Mouse (Mus musculus) intestine, embryonic 14.5 days (tissue): ENCODE data around the gene Pepd. TPM values are rescaled to one million over a fixed set of nuclear protein-coding genes. Genes with fewer than 3 reads are reported as not detected.

ENCODE experiments used
- ATAC-seq: fragments of 200-750 bp; cut with Nextera tagmentation; replicated peaks from 2 replicates; pipeline ENCODE4 v1.8.0; 2017; ENCODE audit warnings: low read depth, moderate number of reproducible peaks, moderate TSS enrichment, moderate library complexity; ENCODE audit not compliant: low FRiP score, low TSS enrichment
- DNase-seq: peaks from one replicate; pipeline ENCODE4 v3.0.0-alpha.2; 2018; ENCODE audit warnings: low spot score
- H3K27ac ChIP-seq: fragments of 300-500 bp; sonication (generic); 2 replicates; pipeline ENCODE4 v1.5.1; 2014; ENCODE audit warnings: low read depth, mild to moderate bottlenecking, control low read depth
- H3K27me3 ChIP-seq: fragments of 300-500 bp; sonication (generic); replicated peaks from 2 replicates; pipeline ENCODE4 v1.6.1; 2014; ENCODE audit warnings: low read length, control low read depth; ENCODE audit not compliant: control insufficient read depth, insufficient read depth
- H3K36me3 ChIP-seq: fragments of 300-500 bp; sonication (generic); 2 replicates; pipeline ENCODE4 v1.6.1; 2014; ENCODE audit warnings: low read length, control low read depth; ENCODE audit not compliant: control insufficient read depth, insufficient read depth
- H3K4me1 ChIP-seq: fragments of 300-500 bp; sonication (generic); replicated peaks from 2 replicates; pipeline ENCODE4 v1.6.1; 2014; ENCODE audit warnings: low read length, control low read depth, mixed read lengths; ENCODE audit not compliant: control insufficient read depth, insufficient read depth
- H3K4me2 ChIP-seq: fragments of 300-500 bp; sonication (generic); 2 replicates; pipeline ENCODE4 v1.6.1; 2014; ENCODE audit warnings: low read length
- H3K4me3 ChIP-seq: fragments of 300-500 bp; sonication (generic); 2 replicates; pipeline ENCODE4 v1.5.1; 2014; ENCODE audit warnings: low read depth, low read length, control low read depth, mixed read lengths
- H3K9ac ChIP-seq: fragments of 300-500 bp; sonication (generic); 2 replicates; pipeline ENCODE4 v1.6.1; 2014; ENCODE audit warnings: mild to moderate bottlenecking, low read length
- H3K9me3 ChIP-seq: fragments of 300-500 bp; sonication (generic); 2 replicates; pipeline ENCODE4 v1.6.1; 2016; ENCODE audit warnings: low read length, control low read depth; ENCODE audit not compliant: control insufficient read depth
- WGBS: fragments of 180-500 bp; shearing (Covaris S2); extraction: QIAGEN DNeasy Blood & Tissue Kit; methylation state at CpG from one replicate; pipeline ENCODE4 v1.1.7; 2014; 5-methylcytosine and 5-hydroxymethylcytosine counted together
- polyA plus RNA-seq: library from polyadenylated mRNA; unstranded; fragments of >200 nt; fragmentation: Nextera tagmentation; extraction: Ambion mirVana; gene quantifications from 2 replicates; pipeline ENCODE4 v1.2.1, GENCODE M21; 2014

Gene Pepd
- polyA plus RNA-seq, 1 experiment from 2014 or later = 80.3 TPM

DNA sequence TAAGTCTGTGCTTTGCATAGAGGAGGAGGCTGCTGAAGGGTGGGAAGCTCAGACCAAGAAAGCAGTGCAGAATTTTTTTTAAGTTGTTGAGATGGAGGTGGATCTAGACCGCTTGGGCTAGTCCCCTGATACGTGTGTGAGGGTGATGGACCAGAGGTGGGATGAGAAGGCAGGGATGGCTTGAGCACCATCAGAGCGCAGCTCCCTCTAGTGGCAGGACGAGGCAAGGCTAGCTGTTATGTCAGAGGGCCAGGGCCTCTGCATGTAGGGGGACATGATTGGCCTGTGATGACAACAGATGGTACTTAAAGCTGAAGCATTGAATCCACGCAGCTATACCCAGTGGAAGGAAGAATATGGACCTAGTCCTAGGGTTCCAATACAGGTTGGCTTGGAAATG is 7.6 kb downstream of the Pepd start:
- Histone ChIP-seq H3K27me3 (no peaks in the 10 kb centered on the region), H3K36me3 (peaks cover 5% of the 10 kb centered on the region; the same call in 1 of the 2 replicates), H3K4me1 (0 out of 2 replicates have a peak, but pooled peaks cover 5% of the 10 kb centered on the region), H3K9me3 (no peaks in the 10 kb centered on the region), H3K4me3 (no peak overlapping the region), H3K9ac (no peak overlapping the region), H3K4me2 (no peak overlapping the region), H3K27ac (no peak overlapping the region)
- ATAC-seq = no peak
- 50% methylated on average over 5 of the region's 5 CpGs for WGBS
- DNase-seq = no peak

- 80% methylated on average over 5 of the region's 5 CpGs for WGBS
- Histone ChIP-seq H3K9ac (no peak overlapping the region), H3K9me3 (no peaks in the 10 kb centered on the region), H3K27ac (no peak overlapping the region), H3K4me3 (no peak overlapping the region), H3K4me2 (no peak overlapping the region), H3K27me3 (no peaks in the 10 kb centered on the region), H3K4me1 (no peaks in the 10 kb centered on the region; the same call in 1 of the 2 replicates), H3K36me3 (peaks cover 11% of the 10 kb centered on the region; the same call in 1 of the 2 replicates)
- DNase-seq = no peak
- no peak for ATAC-seq
These were observed 13.0 kb downstream of the Pepd start for GRCm38 (mm10) chr7:34925208-34925607.

DNA sequence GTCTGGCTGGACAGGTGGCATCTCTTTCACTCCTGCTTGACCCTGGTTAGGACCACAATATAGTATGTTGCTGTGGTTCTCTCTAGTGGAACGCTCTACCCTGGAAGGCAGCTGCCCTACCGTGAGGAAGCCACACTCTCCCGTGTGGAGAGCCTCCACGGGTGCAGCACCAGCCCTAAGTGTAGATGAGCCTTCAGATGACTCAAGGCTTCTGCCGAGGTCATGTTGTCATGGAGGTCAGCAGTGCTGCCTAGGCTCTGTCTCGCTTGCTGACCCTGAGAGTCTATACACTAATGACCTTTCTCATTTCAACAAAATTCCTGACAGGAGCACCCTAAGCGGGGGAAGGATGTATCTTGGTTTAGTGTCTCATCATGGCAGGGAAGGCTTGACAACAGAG is 13.8 kb downstream of the Pepd start:
- Histone ChIP-seq H3K36me3 (peaks cover 11% of the 10 kb centered on the region; the same call in 1 of the 2 replicates), H3K4me1 (no peaks in the 10 kb centered on the region; the same call in 1 of the 2 replicates), H3K4me2 (no peak overlapping the region), H3K9ac (no peak overlapping the region), H3K27me3 (no peaks in the 10 kb centered on the region), H3K27ac (no peak overlapping the region), H3K9me3 (no peaks in the 10 kb centered on the region), H3K4me3 (no peak overlapping the region)
- DNase-seq (no peak), ATAC-seq (no peak)
- WGBS = 87% methylated on average over 7 of the region's 7 CpGs

DNA sequence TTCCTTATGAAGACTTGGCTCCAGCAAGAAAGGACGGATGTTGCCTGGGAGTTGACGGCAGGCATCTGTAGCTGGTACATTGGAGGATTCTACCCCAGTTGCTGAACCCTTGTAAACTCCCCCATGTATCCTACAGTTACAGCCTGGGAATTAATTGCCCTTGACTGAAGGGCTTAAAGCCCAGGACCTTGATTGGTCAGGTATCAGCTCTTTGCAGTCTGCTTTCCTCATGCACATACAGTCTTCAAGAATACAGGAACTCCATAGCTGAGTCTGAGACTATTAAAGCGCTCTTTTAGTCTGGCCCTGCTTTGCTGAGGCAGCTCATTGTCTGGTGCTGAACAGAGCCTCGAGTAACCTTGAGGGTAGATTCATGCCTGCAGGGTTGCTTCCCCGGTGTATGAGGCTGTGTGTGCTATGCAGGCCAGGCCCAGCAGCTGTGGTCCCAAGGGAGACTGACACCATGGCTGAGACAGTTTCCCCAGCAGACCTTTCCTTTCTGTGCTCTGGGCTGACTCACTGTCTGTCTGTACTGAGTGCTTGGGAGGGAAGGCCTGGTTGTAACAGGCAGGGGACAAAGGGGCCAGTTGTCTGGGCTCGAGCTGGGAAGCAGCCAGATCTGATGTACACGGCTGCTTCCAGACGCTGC is 17.6 kb downstream of the Pepd start:
- Histone ChIP-seq H3K4me1 (no peaks in the 10 kb centered on the region; the same call in 1 of the 2 replicates), H3K27me3 (no peaks in the 10 kb centered on the region), H3K4me3 (no peak overlapping the region), H3K9me3 (no peaks in the 10 kb centered on the region), H3K27ac (0 out of 2 replicates have a peak overlapping the region, but pooled peaks have one; percentile 38), H3K4me2 (no peak overlapping the region), H3K36me3 (peaks cover 18% of the 10 kb centered on the region), H3K9ac (no peak overlapping the region)
- DNase-seq = no peak
- peak; percentile 64; the same call in 1 of the 2 replicates for ATAC-seq
- 62% methylated on average over 8 of the region's 8 CpGs for WGBS

- no peaks in the 10 kb centered on the region for H3K9me3 ChIP-seq
- no peaks in the 10 kb centered on the region; the same call in 1 of the 2 replicates for H3K4me1 ChIP-seq
- H3K4me3 ChIP-seq = no peak overlapping the region
- H3K9ac ChIP-seq = no peak overlapping the region
- H3K4me2 ChIP-seq = no peak overlapping the region
- 53% methylated on average over 7 of the region's 7 CpGs for WGBS
- no peaks in the 10 kb centered on the region for H3K27me3 ChIP-seq
- DNase-seq = no peak
- H3K27ac ChIP-seq = 0 out of 2 replicates have a peak overlapping the region, but pooled peaks have one; percentile 38
- peaks cover 23% of the 10 kb centered on the region for H3K36me3 ChIP-seq
- ATAC-seq = 0 out of 2 replicates have a peak, but pooled peaks have one; percentile 48
These were observed 18.1 kb downstream of the Pepd start for GRCm38 (mm10) chr7:34930263-34930757.

GRCm38 (mm10) chr7:34932631-34933030 is 20.5 kb downstream of the Pepd start:
- ATAC-seq = no peak
- Histone ChIP-seq H3K4me3 (no peak overlapping the region), H3K4me2 (no peak overlapping the region), H3K9ac (no peak overlapping the region), H3K27ac (no peak overlapping the region), H3K36me3 (peaks cover 30% of the 10 kb centered on the region), H3K9me3 (peaks cover 7% of the 10 kb centered on the region; the same call in 1 of the 2 replicates), H3K27me3 (no peaks in the 10 kb centered on the region), H3K4me1 (no peaks in the 10 kb centered on the region; the same call in 1 of the 2 replicates)
- 89% methylated on average over 8 of the region's 8 CpGs for WGBS
- DNase-seq = no peak

DNA sequence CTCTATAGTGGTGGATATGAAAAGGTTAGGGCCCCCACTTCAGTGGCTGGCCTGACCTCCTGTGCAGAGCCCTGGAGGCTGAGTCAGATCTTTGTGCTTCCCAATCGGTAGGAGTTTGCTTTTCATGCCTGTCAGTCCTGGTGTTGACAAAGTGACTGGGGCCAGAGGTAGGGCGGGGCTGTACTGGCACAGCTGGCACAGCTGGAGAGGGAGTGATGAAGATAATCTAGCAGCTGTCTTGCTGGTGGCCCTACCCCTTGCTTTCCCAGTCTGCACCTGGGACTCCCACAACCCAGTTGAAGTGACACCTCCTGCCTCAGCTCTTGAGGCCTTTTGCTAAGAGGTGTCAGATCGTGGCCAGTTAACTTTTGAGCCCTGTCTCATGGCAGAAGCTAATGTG is 21.0 kb downstream of the Pepd start:
- H3K27ac ChIP-seq = no peak overlapping the region
- WGBS = 74% methylated on average over 3 of the region's 3 CpGs
- peaks cover 7% of the 10 kb centered on the region; the same call in 1 of the 2 replicates for H3K9me3 ChIP-seq
- H3K4me2 ChIP-seq = no peak overlapping the region
- no peaks in the 10 kb centered on the region for H3K27me3 ChIP-seq
- ATAC-seq (no peak), DNase-seq (no peak)
- H3K9ac ChIP-seq = no peak overlapping the region
- H3K36me3 ChIP-seq = peaks cover 30% of the 10 kb centered on the region
- no peaks in the 10 kb centered on the region; the same call in 1 of the 2 replicates for H3K4me1 ChIP-seq
- H3K4me3 ChIP-seq = no peak overlapping the region

GRCm38 (mm10) chr7:34936347-34936746 is 24.2 kb downstream of the Pepd start:
- peaks cover 11% of the 10 kb centered on the region for H3K4me1 ChIP-seq
- 89% methylated on average over 2 of the region's 2 CpGs for WGBS
- H3K9me3 ChIP-seq = peaks cover 7% of the 10 kb centered on the region; the same call in 1 of the 2 replicates
- H3K9ac ChIP-seq = no peak overlapping the region
- H3K27me3 ChIP-seq = no peaks in the 10 kb centered on the region
- H3K4me3 ChIP-seq = no peak overlapping the region
- DNase-seq (no peak), ATAC-seq (no peak)
- no peak overlapping the region for H3K4me2 ChIP-seq
- H3K36me3 ChIP-seq = peaks cover 30% of the 10 kb centered on the region
- no peak overlapping the region for H3K27ac ChIP-seq
